Mouse (Mus musculus): Measurements from ENCODE around the gene Skp1a. TPM values are rescaled to one million over a fixed set of nuclear protein-coding genes. Genes with fewer than 3 reads are reported as not detected.

The Skp1a gene
- polyA plus RNA-seq, 1 experiment = 285 TPM

GRCm38 (mm10) chr11:52228722-52229448 is 2.9 kb upstream of the Skp1a start:
- no peak for DNase-seq (ENCODE audit: low read depth)
- TF ChIP-seq CTCF (IDR thresholded peaks at IDR 0.05; ENCODE audit: borderline replicate concordance, extremely low read depth, insufficient read depth, insufficient read length) (no peak), POLR2A (IDR thresholded peaks at IDR 0.05; ENCODE audit: borderline replicate concordance, extremely low read depth, insufficient read depth, insufficient read length, poor library complexity, severe bottlenecking) (no peak)

DNA sequence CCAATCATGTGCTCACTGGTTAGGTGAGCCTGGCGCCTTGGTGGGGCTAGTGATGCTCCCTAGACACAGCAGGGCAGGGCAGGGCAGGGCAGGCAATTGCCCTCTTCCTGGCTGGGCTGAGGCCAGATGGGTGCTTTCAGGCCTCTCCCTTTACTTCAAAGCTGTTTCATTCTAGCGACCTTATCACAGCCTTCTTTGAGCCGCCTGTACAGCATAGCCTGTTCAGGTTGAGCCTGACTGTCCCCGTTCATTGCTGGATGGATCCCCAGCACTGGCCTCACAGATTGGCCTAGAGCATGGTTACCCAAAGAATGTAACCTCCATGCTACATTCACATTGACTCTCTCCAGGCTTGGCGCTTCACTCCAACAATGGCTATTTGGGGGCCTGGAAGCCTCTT is 1.1 kb upstream of the Skp1a start:
- TF ChIP-seq POLR2A (IDR thresholded peaks at IDR 0.05; ENCODE audit: borderline replicate concordance, extremely low read depth, insufficient read depth, insufficient read length, poor library complexity, severe bottlenecking) (no peak), CTCF (IDR thresholded peaks at IDR 0.05; ENCODE audit: borderline replicate concordance, extremely low read depth, insufficient read depth, insufficient read length) (no peak)
- no peak for DNase-seq (ENCODE audit: low read depth)

- TF ChIP-seq CTCF (IDR thresholded peaks at IDR 0.05; ENCODE audit: borderline replicate concordance, extremely low read depth, insufficient read depth, insufficient read length) (no peak), POLR2A (IDR thresholded peaks at IDR 0.05; ENCODE audit: borderline replicate concordance, extremely low read depth, insufficient read depth, insufficient read length, poor library complexity, severe bottlenecking) (no peak)
- DNase-seq (ENCODE audit: low read depth) = no peak
Observed at GRCm38 (mm10) chr11:52233043-52233653, 1.4 kb downstream of the Skp1a start.

GRCm38 (mm10) chr11:52233906-52234305 is 2.1 kb downstream of the Skp1a start:
- TF ChIP-seq POLR2A (IDR thresholded peaks at IDR 0.05; ENCODE audit: borderline replicate concordance, extremely low read depth, insufficient read depth, insufficient read length, poor library complexity, severe bottlenecking) = no peak
- TF ChIP-seq CTCF (IDR thresholded peaks at IDR 0.05; ENCODE audit: borderline replicate concordance, extremely low read depth, insufficient read depth, insufficient read length) = no peak
- no peak for DNase-seq (ENCODE audit: low read depth)

DNA sequence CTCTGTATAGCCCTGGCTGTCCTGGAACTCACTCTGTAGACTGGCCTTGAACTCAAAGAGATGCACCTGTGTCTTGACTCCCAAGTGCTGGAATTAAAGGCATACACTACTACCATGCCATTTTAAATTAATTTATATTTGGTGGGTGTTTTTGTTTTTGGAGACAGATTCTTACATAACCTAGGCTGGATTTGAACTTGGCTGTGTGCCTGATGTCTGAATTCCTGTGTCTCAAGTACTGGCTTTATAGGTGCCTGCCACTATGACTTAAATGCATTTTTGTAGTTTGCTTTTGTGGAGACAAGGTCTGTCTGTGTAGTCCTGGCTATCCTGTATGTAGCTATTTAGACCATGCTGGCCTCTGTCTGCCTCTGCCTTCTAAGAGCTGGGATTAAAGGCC is 2.7 kb downstream of the Skp1a start:
- no peak for TF ChIP-seq POLR2A (IDR thresholded peaks at IDR 0.05; ENCODE audit: borderline replicate concordance, extremely low read depth, insufficient read depth, insufficient read length, poor library complexity, severe bottlenecking)
- TF ChIP-seq CTCF (IDR thresholded peaks at IDR 0.05; ENCODE audit: borderline replicate concordance, extremely low read depth, insufficient read depth, insufficient read length) = no peak
- DNase-seq (ENCODE audit: low read depth) = no peak

DNA sequence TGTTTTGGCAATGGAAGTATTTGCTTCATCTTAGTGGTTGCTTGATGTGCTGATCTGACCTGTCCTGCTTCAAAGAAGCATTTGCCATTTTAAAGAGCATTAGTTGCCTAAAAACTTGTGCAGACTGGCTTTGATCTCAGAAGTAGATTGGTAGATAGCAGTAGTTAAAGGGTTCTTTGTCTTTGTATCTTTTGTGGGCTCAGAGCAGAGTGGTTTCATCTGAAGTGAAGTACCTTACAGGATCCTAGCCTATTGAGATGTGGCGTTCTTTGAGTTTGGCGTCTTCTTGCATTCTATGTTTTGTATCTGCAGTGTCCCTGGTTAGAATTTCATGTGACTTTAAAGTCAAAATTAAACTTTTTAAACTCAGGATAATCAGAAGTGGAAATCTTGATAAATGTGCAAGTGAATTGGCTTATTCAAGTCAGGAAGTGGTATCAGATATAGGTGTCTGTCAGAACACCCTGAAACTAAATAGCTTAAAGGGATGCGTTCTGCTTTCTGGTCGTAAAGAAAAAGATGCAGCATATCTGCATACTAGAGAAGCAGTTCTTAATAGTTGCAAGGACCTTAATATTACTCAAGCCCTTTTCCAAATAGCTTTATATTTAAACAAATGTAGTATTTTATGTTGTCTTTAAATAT is 9.2 kb downstream of the Skp1a start:
- DNase-seq (ENCODE audit: low read depth) = no peak
- TF ChIP-seq CTCF (IDR thresholded peaks at IDR 0.05; ENCODE audit: borderline replicate concordance, extremely low read depth, insufficient read depth, insufficient read length) = no peak
- no peak for TF ChIP-seq POLR2A (IDR thresholded peaks at IDR 0.05; ENCODE audit: borderline replicate concordance, extremely low read depth, insufficient read depth, insufficient read length, poor library complexity, severe bottlenecking)

DNA sequence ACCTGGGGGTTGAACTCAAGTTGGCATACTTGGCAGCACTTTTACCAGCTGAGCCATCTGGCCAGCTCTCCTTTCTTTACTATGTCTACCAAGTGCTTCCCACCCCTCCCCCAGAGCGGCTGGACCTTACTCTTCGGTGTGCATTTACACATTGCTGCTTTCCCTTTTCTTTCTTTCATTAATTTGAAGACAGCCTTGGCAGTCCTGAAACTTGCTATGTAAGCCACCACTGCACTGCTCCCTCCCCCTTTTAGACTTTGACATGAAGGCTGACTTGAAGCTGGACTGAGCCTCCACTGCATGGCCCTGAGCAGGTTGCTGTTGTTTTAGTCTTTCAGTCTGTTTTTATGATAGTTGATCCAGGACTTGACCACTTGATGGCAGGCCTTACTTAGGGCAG is 17.7 kb downstream of the Skp1a start:
- no peak for TF ChIP-seq CTCF (IDR thresholded peaks at IDR 0.05; ENCODE audit: borderline replicate concordance, extremely low read depth, insufficient read depth, insufficient read length)
- no peak for TF ChIP-seq POLR2A (IDR thresholded peaks at IDR 0.05; ENCODE audit: borderline replicate concordance, extremely low read depth, insufficient read depth, insufficient read length, poor library complexity, severe bottlenecking)

GRCm38 (mm10) chr11:52251770-52252169 is 20.0 kb downstream of the Skp1a start:
- no peak for DNase-seq (ENCODE audit: low read depth)
- TF ChIP-seq CTCF (IDR thresholded peaks at IDR 0.05; ENCODE audit: borderline replicate concordance, extremely low read depth, insufficient read depth, insufficient read length) (no peak), POLR2A (IDR thresholded peaks at IDR 0.05; ENCODE audit: borderline replicate concordance, extremely low read depth, insufficient read depth, insufficient read length, poor library complexity, severe bottlenecking) (no peak)

More for the DNA sequence above, 17.7 kb downstream of the Skp1a start:
- DNase-seq (ENCODE audit: low read depth) = peak; percentile 13

DNA sequence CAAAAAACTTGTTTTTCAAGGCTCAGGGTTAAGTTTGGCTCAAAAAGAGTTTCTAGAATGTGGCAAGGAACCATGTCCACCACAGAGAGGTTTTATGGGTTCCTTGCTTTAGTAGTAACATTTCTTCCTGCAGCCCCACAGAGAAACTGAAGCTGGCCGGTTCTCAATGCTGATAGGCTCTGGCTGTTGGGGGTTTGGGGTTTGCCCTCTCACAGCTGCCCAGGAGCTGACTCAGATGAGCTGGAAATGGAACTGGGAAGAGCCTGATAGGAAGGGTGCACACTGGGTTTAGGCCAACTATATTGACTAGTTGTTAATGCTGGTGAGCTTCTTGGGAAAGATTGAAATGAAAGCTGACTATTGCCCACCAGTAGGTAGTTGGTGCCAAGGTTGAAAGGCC is 20.9 kb downstream of the Skp1a start:
- no peak for TF ChIP-seq POLR2A (IDR thresholded peaks at IDR 0.05; ENCODE audit: borderline replicate concordance, extremely low read depth, insufficient read depth, insufficient read length, poor library complexity, severe bottlenecking)
- TF ChIP-seq CTCF (IDR thresholded peaks at IDR 0.05; ENCODE audit: borderline replicate concordance, extremely low read depth, insufficient read depth, insufficient read length) = no peak
- DNase-seq (ENCODE audit: low read depth) = no peak

GRCm38 (mm10) chr11:52253674-52254375 is 22.0 kb downstream of the Skp1a start:
- peak; percentile 79 for DNase-seq (ENCODE audit: low read depth)
- no peak for TF ChIP-seq POLR2A (IDR thresholded peaks at IDR 0.05; ENCODE audit: borderline replicate concordance, extremely low read depth, insufficient read depth, insufficient read length, poor library complexity, severe bottlenecking)
- peak; percentile 91 for TF ChIP-seq CTCF (IDR thresholded peaks at IDR 0.05; ENCODE audit: borderline replicate concordance, extremely low read depth, insufficient read depth, insufficient read length)

DNA sequence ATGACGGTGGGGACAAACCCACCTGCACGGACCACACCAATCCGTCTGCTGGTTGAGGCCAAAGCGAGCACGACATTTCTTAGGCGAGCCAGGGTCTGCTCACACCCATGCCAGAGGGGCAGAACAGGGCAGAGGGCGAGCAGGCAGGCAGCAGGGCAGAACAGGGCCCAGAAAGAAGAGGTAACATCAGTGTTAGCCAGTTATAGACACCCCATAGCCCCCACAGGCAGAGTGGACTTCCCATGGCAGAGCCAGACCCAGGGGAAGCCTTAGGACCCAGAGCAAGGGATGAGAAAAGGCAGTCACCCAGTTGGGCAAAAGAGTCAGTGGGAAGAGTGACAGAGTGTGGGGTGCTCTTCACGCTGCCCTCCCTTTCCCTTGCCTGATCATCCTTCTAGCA is 23.3 kb downstream of the Skp1a start:
- TF ChIP-seq POLR2A (IDR thresholded peaks at IDR 0.05; ENCODE audit: borderline replicate concordance, extremely low read depth, insufficient read depth, insufficient read length, poor library complexity, severe bottlenecking) (no peak), CTCF (IDR thresholded peaks at IDR 0.05; ENCODE audit: borderline replicate concordance, extremely low read depth, insufficient read depth, insufficient read length) (no peak)
- no peak for DNase-seq (ENCODE audit: low read depth)
